Mouse (Mus musculus) kidney, embryonic 15.5 days (tissue): ENCODE data around the gene Gm36028. TPM values are rescaled to one million over a fixed set of nuclear protein-coding genes. Genes with fewer than 3 reads are reported as not detected.
A peak's percentile ranks its signal among the peaks of the same experiment; 100 is the strongest.

ENCODE experiments used
- ATAC-seq: fragments of 200-750 bp; cut with Nextera tagmentation; replicated peaks from 2 replicates; pipeline ENCODE4 v1.8.0; 2017; ENCODE audit warnings: moderate TSS enrichment; ENCODE audit not compliant: low FRiP score
- H3K27ac ChIP-seq: fragments of 300-500 bp; sonication (generic); 2 replicates; pipeline ENCODE4 v1.5.1; 2015; ENCODE audit warnings: mild to moderate bottlenecking, inconsistent platforms
- H3K27me3 ChIP-seq: fragments of 300-500 bp; sonication (generic); 2 replicates; pipeline ENCODE4 v1.6.1; 2015; ENCODE audit warnings: inconsistent platforms
- H3K36me3 ChIP-seq: fragments of 300-500 bp; sonication (generic); 2 replicates; pipeline ENCODE4 v1.6.1; 2015; ENCODE audit warnings: inconsistent platforms
- H3K4me1 ChIP-seq: fragments of 300-500 bp; sonication (generic); 2 replicates; pipeline ENCODE4 v1.6.1; 2015; ENCODE audit warnings: inconsistent platforms
- H3K4me2 ChIP-seq: fragments of 300-500 bp; sonication (generic); 2 replicates; pipeline ENCODE4 v1.6.1; 2015; ENCODE audit warnings: moderate library complexity, mild to moderate bottlenecking, inconsistent platforms
- H3K4me3 ChIP-seq: fragments of 300-500 bp; sonication (generic); replicated peaks from 2 replicates; pipeline ENCODE4 v1.5.1; 2015; ENCODE audit warnings: mild to moderate bottlenecking, inconsistent platforms
- H3K9ac ChIP-seq: fragments of 300-500 bp; sonication (generic); 2 replicates; pipeline ENCODE4 v1.6.1; 2015; ENCODE audit warnings: mild to moderate bottlenecking, inconsistent platforms
- H3K9me3 ChIP-seq: fragments of 300-500 bp; sonication (generic); replicated peaks from 2 replicates; pipeline ENCODE4 v1.6.1; 2016; ENCODE audit warnings: inconsistent platforms
- WGBS: fragments of 180-500 bp; shearing (Covaris S2); methylation state at CpG from one replicate; pipeline ENCODE4 v1.1.7; 2015; ENCODE audit warnings: mixed read lengths; 5-methylcytosine and 5-hydroxymethylcytosine counted together
- polyA plus RNA-seq: library from polyadenylated mRNA; unstranded; fragments of >200 nt; fragmentation: Nextera tagmentation; extraction: Ambion mirVana; gene quantifications from 2 replicates; pipeline ENCODE4 v1.2.1, GENCODE M21; 2015

Gene Gm36028
- polyA plus RNA-seq, result 0.19 and 0.42 TPM in 2 replicates

- Histone ChIP-seq H3K27me3 (no peaks in the 10 kb centered on the region), H3K27ac (no peak within 1 kb of the TSS), H3K4me2 (no peak within 1 kb of the TSS), H3K4me1 (peaks cover 8% of the 10 kb centered on the region; the same call in 1 of the 2 replicates), H3K4me3 (no peak within 1 kb of the TSS), H3K9me3 (no peaks in the 10 kb centered on the region; the same call in 1 of the 2 replicates), H3K36me3 (no peaks in the 10 kb centered on the region), H3K9ac (no peak within 1 kb of the TSS)
- ATAC-seq, result no peak
- WGBS, result 79% methylated on average over 7 of the region's 7 CpGs
These were observed at the start of gene Gm36028 for GRCm38 (mm10) chr16:37861029-37861428. Gene Gm36028, minus strand, starts transcription at chr16:37861146.

- Histone ChIP-seq H3K36me3 (no peaks in the 10 kb centered on the region), H3K27me3 (no peaks in the 10 kb centered on the region), H3K9me3 (no peaks in the 10 kb centered on the region), H3K4me1 (no peaks in the 10 kb centered on the region), H3K27ac (no peak overlapping the region), H3K4me3 (no peak overlapping the region), H3K9ac (no peak overlapping the region), H3K4me2 (no peak overlapping the region)
- no peak for ATAC-seq
- 88% methylated on average over 3 of the region's 3 CpGs for WGBS
These were observed 45.5 kb upstream of the Gm36028 start for GRCm38 (mm10) chr16:37906456-37906855.

- ATAC-seq, result peak; percentile 22; the same call in 1 of the 2 replicates
- no peaks in the 10 kb centered on the region for H3K9me3 ChIP-seq
- no peak overlapping the region for H3K4me3 ChIP-seq
- no peaks in the 10 kb centered on the region for H3K36me3 ChIP-seq
- no peak overlapping the region for H3K27ac ChIP-seq
- WGBS, result 37% methylated on average over 11 of the region's 11 CpGs
- H3K4me1 ChIP-seq, result peaks cover 27% of the 10 kb centered on the region
- no peak overlapping the region for H3K4me2 ChIP-seq
- no peak overlapping the region for H3K9ac ChIP-seq
- H3K27me3 ChIP-seq, result no peaks in the 10 kb centered on the region
These were observed 40.4 kb upstream of the Gm36028 start for GRCm38 (mm10) chr16:37901318-37901717.

- Histone ChIP-seq H3K36me3 (no peaks in the 10 kb centered on the region), H3K4me3 (no peak overlapping the region), H3K4me1 (peaks cover 27% of the 10 kb centered on the region), H3K27ac (peak overlapping the region; percentile 76), H3K9ac (no peak overlapping the region), H3K4me2 (peak overlapping the region; percentile 32; the same call in 1 of the 2 replicates), H3K9me3 (no peaks in the 10 kb centered on the region), H3K27me3 (no peaks in the 10 kb centered on the region)
- WGBS, result 18% methylated on average over 2 of the region's 2 CpGs
- ATAC-seq, result peak; percentile 80
These were observed 38.4 kb upstream of the Gm36028 start for GRCm38 (mm10) chr16:37899357-37899756.

- Histone ChIP-seq H3K27ac (peak overlapping the region; percentile 67), H3K4me3 (no peak overlapping the region), H3K27me3 (no peaks in the 10 kb centered on the region), H3K36me3 (no peaks in the 10 kb centered on the region), H3K9me3 (no peaks in the 10 kb centered on the region), H3K9ac (no peak overlapping the region), H3K4me2 (no peak overlapping the region), H3K4me1 (peaks cover 29% of the 10 kb centered on the region)
- no peak for ATAC-seq
- WGBS, result 72% methylated on average over 5 of the region's 5 CpGs
These were observed 37.8 kb upstream of the Gm36028 start for GRCm38 (mm10) chr16:37898790-37899189.

- no peak overlapping the region for H3K4me3 ChIP-seq
- 0 out of 2 replicates have a peak, but pooled peaks have one; percentile 3 for ATAC-seq
- no peaks in the 10 kb centered on the region for H3K27me3 ChIP-seq
- no peaks in the 10 kb centered on the region for H3K9me3 ChIP-seq
- no peak overlapping the region for H3K9ac ChIP-seq
- H3K4me1 ChIP-seq, result peaks cover 31% of the 10 kb centered on the region
- H3K36me3 ChIP-seq, result no peaks in the 10 kb centered on the region
- whole genome bisulfite sequencing, result 74% methylated on average over 2 of the region's 2 CpGs
- no peak overlapping the region for H3K4me2 ChIP-seq
- peak overlapping the region; percentile 45; the same call in 1 of the 2 replicates for H3K27ac ChIP-seq
These were observed 33.0 kb upstream of the Gm36028 start for GRCm38 (mm10) chr16:37893942-37894341.

GRCm38 (mm10) chr16:37893381-37893780 lies 32.4 kb upstream of the Gm36028 start:
- H3K36me3 ChIP-seq, result 0 out of 2 replicates have a peak, but pooled peaks cover 2% of the 10 kb centered on the region
- H3K27me3 ChIP-seq, result no peaks in the 10 kb centered on the region
- H3K4me1 ChIP-seq, result peaks cover 30% of the 10 kb centered on the region
- H3K4me3 ChIP-seq, result no peak overlapping the region
- no peak for ATAC-seq
- no peak overlapping the region for H3K9ac ChIP-seq
- 59% methylated on average over 6 of the region's 6 CpGs for WGBS
- H3K4me2 ChIP-seq, result no peak overlapping the region
- no peaks in the 10 kb centered on the region for H3K9me3 ChIP-seq
- peak overlapping the region; percentile 45; the same call in 1 of the 2 replicates for H3K27ac ChIP-seq

- Histone ChIP-seq H3K27ac (no peak overlapping the region), H3K27me3 (no peaks in the 10 kb centered on the region), H3K4me3 (no peak overlapping the region), H3K4me2 (no peak overlapping the region), H3K9me3 (no peaks in the 10 kb centered on the region), H3K36me3 (0 out of 2 replicates have a peak, but pooled peaks cover 2% of the 10 kb centered on the region), H3K9ac (no peak overlapping the region), H3K4me1 (peaks cover 25% of the 10 kb centered on the region)
- 61% methylated on average over 2 of the region's 2 CpGs for WGBS
- ATAC-seq, result no peak
These were observed 31.7 kb upstream of the Gm36028 start for GRCm38 (mm10) chr16:37892667-37893066.

GRCm38 (mm10) chr16:37888986-37889385 lies 28.0 kb upstream of the Gm36028 start:
- Histone ChIP-seq H3K4me2 (no peak overlapping the region), H3K4me1 (peaks cover 25% of the 10 kb centered on the region), H3K27ac (peak overlapping the region; percentile 45; the same call in 1 of the 2 replicates), H3K4me3 (no peak overlapping the region), H3K9me3 (no peaks in the 10 kb centered on the region), H3K36me3 (peaks cover 5% of the 10 kb centered on the region), H3K9ac (no peak overlapping the region), H3K27me3 (no peaks in the 10 kb centered on the region)
- 43% methylated on average over 3 of the region's 3 CpGs for WGBS
- ATAC-seq, result no peak

GRCm38 (mm10) chr16:37881168-37881567 lies 20.2 kb upstream of the Gm36028 start:
- no peak for ATAC-seq
- H3K27me3 ChIP-seq, result no peaks in the 10 kb centered on the region
- H3K4me2 ChIP-seq, result no peak overlapping the region
- H3K27ac ChIP-seq, result no peak overlapping the region
- peaks cover 68% of the 10 kb centered on the region for H3K36me3 ChIP-seq
- WGBS, result 69% methylated on average over 2 of the region's 2 CpGs
- H3K4me1 ChIP-seq, result no peaks in the 10 kb centered on the region; the same call in 1 of the 2 replicates
- H3K9me3 ChIP-seq, result no peaks in the 10 kb centered on the region
- H3K4me3 ChIP-seq, result no peak overlapping the region
- no peak overlapping the region for H3K9ac ChIP-seq

GRCm38 (mm10) chr16:37879750-37880419 lies 18.9 kb upstream of the Gm36028 start:
- 93% methylated on average over 4 of the region's 4 CpGs for WGBS
- no peak for ATAC-seq
- H3K27me3 ChIP-seq, result no peaks in the 10 kb centered on the region
- H3K9ac ChIP-seq, result no peak overlapping the region
- H3K4me2 ChIP-seq, result no peak overlapping the region
- H3K4me3 ChIP-seq, result no peak overlapping the region
- H3K9me3 ChIP-seq, result no peaks in the 10 kb centered on the region
- H3K36me3 ChIP-seq, result peaks cover 72% of the 10 kb centered on the region
- peaks cover under 1% of the 10 kb centered on the region; the same call in 1 of the 2 replicates for H3K4me1 ChIP-seq
- H3K27ac ChIP-seq, result no peak overlapping the region

GRCm38 (mm10) chr16:37878951-37879505 lies 18.1 kb upstream of the Gm36028 start:
- ATAC-seq, result no peak
- Histone ChIP-seq H3K4me3 (no peak overlapping the region), H3K9me3 (no peaks in the 10 kb centered on the region), H3K4me2 (no peak overlapping the region), H3K4me1 (peaks cover 5% of the 10 kb centered on the region; the same call in 1 of the 2 replicates), H3K9ac (no peak overlapping the region), H3K36me3 (peaks cover 69% of the 10 kb centered on the region), H3K27me3 (no peaks in the 10 kb centered on the region), H3K27ac (no peak overlapping the region)
- WGBS, result 95% methylated on average over 7 of the region's 7 CpGs
